Mouse (Mus musculus) embryonic fibroblast, embryonic 13.5 days (primary cell): Measurements from ENCODE around the gene Rpl35a.

ENCODE experiments used
- CTCF ChIP-seq: IDR thresholded peaks from 2 replicates; pipeline ENCODE4 v1.5.1; 2011; ENCODE audit warnings: mild to moderate bottlenecking, control low read depth, low read length, moderate library complexity, borderline replicate concordance; ENCODE audit not compliant: insufficient read depth
- POLR2A ChIP-seq: IDR thresholded peaks from 2 replicates; pipeline ENCODE4 v1.6.1; 2011; ENCODE audit warnings: low read depth, mild to moderate bottlenecking, control low read depth, low read length, moderate library complexity

DNA sequence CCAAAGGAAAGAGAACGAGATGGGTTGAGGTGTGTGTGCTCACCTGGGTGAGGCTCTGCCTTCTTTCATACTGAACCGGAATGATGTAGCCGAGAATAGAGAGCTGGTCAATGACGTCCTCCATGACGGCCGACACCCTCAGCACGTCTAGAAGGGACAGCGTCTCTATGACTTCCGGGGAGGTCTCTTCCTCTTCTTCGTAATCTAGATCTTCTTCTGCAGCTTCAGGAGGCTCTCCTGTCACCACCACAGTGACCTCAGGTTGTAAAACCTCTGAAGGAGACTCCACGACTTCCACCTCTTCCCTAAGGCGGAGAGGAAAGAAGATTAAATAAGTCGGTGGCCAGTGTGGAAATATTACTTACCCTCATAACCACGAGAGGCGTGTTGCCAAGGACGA, 6.4 kb upstream of the Rpl35a start:
- TF ChIP-seq POLR2A: no peak
- no peak for TF ChIP-seq CTCF
